Mouse (Mus musculus) embryo, embryonic 11 days (tissue): ENCODE data around the gene Ccdc71.

Experiments used
- DNase-seq: peaks from one replicate; pipeline ENCODE4 v3.0.0-alpha.2; 2015

Ccdc71 gene

GRCm38 (mm10) chr9:108490559-108491285, 30.4 kb downstream of the Ccdc71 start, which contains the start of gene Usp19:
TSS of gene Usp19 (plus strand) at chr9:108490602.
- DNase-seq: peak; percentile 98

- DNase-seq: no peak
Observed at GRCm38 (mm10) chr9:108491286-108491580, 30.9 kb downstream of the Ccdc71 start.

- no peak for DNase-seq
Observed at GRCm38 (mm10) chr9:108492043-108492750, 31.9 kb downstream of the Ccdc71 start.

- DNase-seq: no peak
Observed at GRCm38 (mm10) chr9:108493246-108493645, 32.9 kb downstream of the Ccdc71 start.

GRCm38 (mm10) chr9:108494146-108494825, 34.0 kb downstream of the Ccdc71 start:
- DNase-seq: no peak

- DNase-seq: no peak
Observed at GRCm38 (mm10) chr9:108494905-108495304, 34.6 kb downstream of the Ccdc71 start.

- no peak for DNase-seq
Observed at GRCm38 (mm10) chr9:108499231-108499630, 38.9 kb downstream of the Ccdc71 start.

- no peak for DNase-seq
Observed at GRCm38 (mm10) chr9:108499943-108500342, 39.6 kb downstream of the Ccdc71 start.

- no peak for DNase-seq
Observed at GRCm38 (mm10) chr9:108506901-108507300, 46.6 kb downstream of the Ccdc71 start.

GRCm38 (mm10) chr9:108507619-108508434, 47.5 kb downstream of the Ccdc71 start, which contains the start of gene Qars:
TSS of gene Qars (plus strand) at chr9:108507706.
- peak; percentile 97 for DNase-seq

- DNase-seq: no peak
Observed at GRCm38 (mm10) chr9:108508776-108509175, 48.4 kb downstream of the Ccdc71 start.
